Mouse (Mus musculus): ENCODE data around the gene Kirrel.

DNA sequence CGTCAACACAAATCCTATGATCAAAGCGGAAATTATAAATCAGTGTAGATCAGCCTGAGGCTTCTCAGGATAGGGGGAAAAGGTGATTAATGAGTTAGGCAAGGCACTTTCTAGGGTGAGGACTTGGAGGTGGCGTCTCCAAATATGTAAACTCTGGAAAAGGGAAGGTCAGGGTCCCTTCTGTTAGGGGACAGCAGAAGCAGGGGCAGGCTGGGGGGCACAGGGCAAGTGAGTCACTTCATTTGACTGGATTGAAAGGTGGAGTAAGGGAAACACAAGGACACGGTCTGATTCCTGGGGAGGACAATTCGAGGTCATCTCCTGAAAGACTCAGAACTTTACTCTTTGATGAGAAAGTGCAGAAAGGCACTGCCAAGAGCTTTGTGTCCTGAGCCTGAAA lies 97.6 kb downstream of the Kirrel start:
- TF ChIP-seq ZC3H11A (IDR thresholded peaks at IDR 0.05; ENCODE audit: low read depth, low read length), result no peak
- no peak for TF ChIP-seq SIN3A (IDR thresholded peaks at IDR 0.05; ENCODE audit: low read length)
- no peak for TF ChIP-seq GATA1 (IDR thresholded peaks at IDR 0.05; ENCODE audit: low read depth, low read length)
- no peak for TF ChIP-seq CTCF (IDR thresholded peaks at IDR 0.05 in 2 of 3, conservative IDR thresholded peaks at IDR 0.05 in 1 of 3; ENCODE audit: control insufficient read depth in 1 of 3, insufficient read depth in 1 of 3, low read depth in 2 of 3, low read length in 3 of 3, poor library complexity in 1 of 3, severe bottlenecking in 1 of 3)
- TF ChIP-seq MAZ (IDR thresholded peaks at IDR 0.05; ENCODE audit: low read depth, low read length), result no peak
- TF ChIP-seq EP300 (IDR thresholded peaks at IDR 0.05; ENCODE audit: low read depth in 1 of 2, low read length in 2 of 2), result no peak
- no peak for TF ChIP-seq USF1 (IDR thresholded peaks at IDR 0.05; ENCODE audit: low read depth, low read length)
- TF ChIP-seq BHLHE40 (IDR thresholded peaks at IDR 0.05; ENCODE audit: borderline replicate concordance, low read depth, low read length), result no peak
- no peak for TF ChIP-seq ZMIZ1 (IDR thresholded peaks at IDR 0.05; ENCODE audit: low read depth, low read length)
- no peak for TF ChIP-seq HCFC1 (IDR thresholded peaks at IDR 0.05; ENCODE audit: low read depth, low read length)
- no peak for TF ChIP-seq POLR2A (IDR thresholded peaks at IDR 0.05; ENCODE audit: control insufficient read depth in 1 of 2, insufficient read depth in 1 of 2, low read depth in 1 of 2, low read length in 2 of 2, poor library complexity in 1 of 2)

Measured in MEL (cell line).